Mouse (Mus musculus): Measurements from ENCODE around the gene Celf1.

DNA sequence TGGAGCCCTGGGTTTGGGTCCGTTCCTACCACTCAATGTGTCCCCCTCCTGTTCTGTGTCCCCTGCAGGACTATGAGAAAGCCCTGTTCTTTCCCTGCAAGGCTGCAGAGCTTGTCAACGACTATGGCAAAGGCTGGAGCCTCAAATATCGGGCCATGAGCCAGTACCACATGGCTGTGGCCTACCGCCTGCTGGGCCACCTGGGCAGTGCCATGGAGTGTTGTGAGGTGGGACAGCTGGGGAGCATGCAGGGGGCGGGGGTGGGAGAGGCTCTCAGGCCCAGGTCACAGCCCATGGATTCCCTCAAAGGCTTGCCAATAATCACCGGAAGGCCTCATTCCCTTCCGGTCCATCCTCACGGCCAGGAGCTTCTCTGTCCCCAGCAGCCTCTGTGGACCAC is 101.6 kb downstream of the Celf1 start:
- no peak for TF ChIP-seq GATA1 (IDR thresholded peaks at IDR 0.05; ENCODE audit: low read length)
- TF ChIP-seq TAL1 (IDR thresholded peaks at IDR 0.05; ENCODE audit: low read length) = no peak

Data from erythroblast, embryonic 14.5 days (primary cell).